Mouse (Mus musculus): ENCODE measurements around the gene Prc1. TPM values are rescaled to one million over a fixed set of nuclear protein-coding genes. Genes with fewer than 3 reads are reported as not detected.
A peak's percentile ranks its signal among the peaks of the same experiment; 100 is the strongest.

Gene Prc1
- polyA plus RNA-seq, 1 experiment from 2014 or later: 175 TPM

DNA sequence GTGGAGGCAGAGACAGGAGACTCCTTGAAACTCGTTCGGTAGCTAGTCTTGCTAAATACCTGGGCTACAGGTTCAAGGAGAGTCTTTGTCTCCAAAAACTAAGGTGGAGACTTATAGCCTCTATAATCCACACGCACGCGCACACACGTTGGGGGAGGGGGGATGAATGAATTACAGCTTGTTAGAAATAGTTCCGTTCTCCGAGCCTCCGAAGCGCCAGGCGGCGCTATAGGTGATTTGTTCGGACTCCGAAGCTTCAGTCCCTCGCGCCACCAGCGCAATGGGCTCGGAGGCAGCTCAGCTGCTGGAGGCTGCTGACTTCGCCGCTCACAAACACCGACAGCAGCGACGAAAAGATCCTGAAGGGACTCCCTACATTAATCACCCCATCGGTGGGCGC is 48.6 kb downstream of the Prc1 start, which contains the start of gene Hddc3:
TSS of gene Hddc3 (plus strand) at position 247 of the 400 bp plus-strand sequence.
- WGBS: 2% methylated on average over 25 of the region's 25 CpGs
- Histone ChIP-seq H3K4me1 (replicated peaks) (peaks cover 56% of the 10 kb centered on the region), H3K27ac (peak within 1 kb of the TSS; percentile 94), H3K9me3 (peaks cover 3% of the 10 kb centered on the region), H3K36me3 (peaks cover 9% of the 10 kb centered on the region), H3K4me3 (peak within 1 kb of the TSS; percentile 72), H3K27me3 (ENCODE audit: insufficient read depth, poor library complexity, severe bottlenecking) (peaks cover 12% of the 10 kb centered on the region)
- DNase-seq (ENCODE audit: low spot score): peak; percentile 95

DNA sequence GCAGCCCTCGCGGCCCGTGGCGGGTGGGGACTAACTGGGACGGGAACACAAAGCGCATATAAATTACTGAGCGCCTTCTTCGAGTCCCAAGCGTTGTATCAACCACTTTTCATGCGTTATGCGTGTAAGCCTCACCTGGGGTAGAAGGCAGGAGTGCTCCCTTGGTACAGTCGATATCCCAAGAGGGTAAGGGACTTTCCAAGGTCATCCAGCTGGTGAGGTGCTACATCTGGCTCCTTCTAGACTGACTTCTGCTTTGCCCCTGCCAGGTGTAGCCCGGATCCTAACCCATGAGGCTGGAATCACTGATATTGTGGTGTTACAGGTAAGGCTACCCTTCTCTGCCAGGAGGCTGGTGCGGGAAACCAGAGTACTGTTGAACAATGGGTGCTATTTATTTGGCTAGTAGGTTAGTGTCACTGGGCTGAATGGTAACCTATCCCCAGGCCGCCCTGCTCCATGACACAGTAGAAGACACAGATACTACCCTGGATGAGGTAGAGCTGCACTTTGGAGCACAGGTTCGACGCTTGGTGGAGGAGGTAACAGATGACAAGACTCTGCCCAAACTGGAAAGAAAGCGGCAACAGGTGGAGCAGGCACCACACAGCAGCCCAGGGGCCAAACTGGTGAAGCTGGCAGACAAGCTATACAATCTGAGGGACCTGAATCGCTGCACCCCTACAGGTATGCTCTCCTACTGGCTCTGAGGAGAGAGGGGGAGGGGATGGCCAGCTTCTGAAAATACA is 49.2 kb downstream of the Prc1 start:
- DNase-seq (ENCODE audit: low spot score): no peak
- H3K4me1 ChIP-seq (replicated peaks): peaks cover 52% of the 10 kb centered on the region
- peaks cover 9% of the 10 kb centered on the region; the same call in 1 of the 2 replicates for H3K36me3 ChIP-seq
- peak overlapping the region; percentile 94 for H3K27ac ChIP-seq
- H3K9me3 ChIP-seq: peaks cover 3% of the 10 kb centered on the region
- peaks cover 12% of the 10 kb centered on the region for H3K27me3 ChIP-seq (ENCODE audit: insufficient read depth, poor library complexity, severe bottlenecking)
- 24% methylated on average over 19 of the region's 19 CpGs for WGBS
- peak overlapping the region; percentile 72 for H3K4me3 ChIP-seq

DNA sequence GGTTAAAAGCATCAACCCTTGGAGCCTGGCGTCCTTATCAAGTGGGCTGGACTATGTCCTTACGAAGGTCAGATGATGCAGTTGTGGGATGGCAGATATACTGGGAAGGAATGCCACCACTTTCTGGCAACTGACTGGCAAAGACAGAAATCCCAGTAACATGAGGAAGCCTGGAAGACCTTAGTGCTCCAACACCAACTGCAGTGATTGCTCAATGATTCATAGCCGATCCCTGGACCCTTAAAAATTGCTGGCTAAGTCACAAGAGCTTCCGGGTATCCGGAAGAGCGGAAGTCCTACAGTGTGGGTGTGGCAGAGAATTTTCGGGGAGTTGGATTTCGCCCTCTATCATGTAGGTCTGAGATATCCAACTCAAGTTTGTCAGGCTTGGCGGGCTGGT is 51.9 kb downstream of the Prc1 start:
- Histone ChIP-seq H3K27me3 (ENCODE audit: insufficient read depth, poor library complexity, severe bottlenecking) (peaks cover 11% of the 10 kb centered on the region), H3K4me1 (replicated peaks) (peaks cover 33% of the 10 kb centered on the region)
- DNase-seq (ENCODE audit: low spot score): no peak

DNA sequence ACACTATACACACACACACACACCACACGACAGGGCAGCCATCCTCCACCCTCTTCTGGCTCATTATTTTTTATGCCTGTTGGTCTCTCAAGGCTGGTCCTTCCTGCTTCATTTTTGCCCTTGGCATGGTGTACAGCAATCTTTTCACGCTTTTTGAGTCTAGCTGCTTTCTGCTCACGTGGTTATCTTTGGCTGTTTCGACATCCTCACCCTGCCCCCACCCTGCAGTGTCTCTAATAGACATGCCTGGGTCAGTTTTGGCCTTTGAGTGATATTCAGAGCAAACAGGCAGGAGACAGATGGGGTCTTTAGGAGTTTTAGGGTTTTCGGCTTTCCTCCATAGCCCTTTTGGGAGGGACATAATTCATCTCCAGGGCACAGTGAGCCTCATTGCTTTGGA is 52.6 kb downstream of the Prc1 start:
- Histone ChIP-seq H3K4me1 (replicated peaks) (peaks cover 27% of the 10 kb centered on the region), H3K4me3 (no peak overlapping the region), H3K36me3 (peaks cover 28% of the 10 kb centered on the region), H3K27ac (no peak overlapping the region), H3K9me3 (peaks cover 3% of the 10 kb centered on the region), H3K27me3 (ENCODE audit: insufficient read depth, poor library complexity, severe bottlenecking) (peaks cover 5% of the 10 kb centered on the region)
- no peak for DNase-seq (ENCODE audit: low spot score)
- WGBS: 89% methylated on average over 5 of the region's 5 CpGs

More for the DNA sequence above, 51.9 kb downstream of the Prc1 start:
- H3K36me3 ChIP-seq: peaks cover 23% of the 10 kb centered on the region
- WGBS: 93% methylated on average over 9 of the region's 9 CpGs
- H3K9me3 ChIP-seq: peaks cover 3% of the 10 kb centered on the region
- H3K4me3 ChIP-seq: no peak overlapping the region
- H3K27ac ChIP-seq: no peak overlapping the region

DNA sequence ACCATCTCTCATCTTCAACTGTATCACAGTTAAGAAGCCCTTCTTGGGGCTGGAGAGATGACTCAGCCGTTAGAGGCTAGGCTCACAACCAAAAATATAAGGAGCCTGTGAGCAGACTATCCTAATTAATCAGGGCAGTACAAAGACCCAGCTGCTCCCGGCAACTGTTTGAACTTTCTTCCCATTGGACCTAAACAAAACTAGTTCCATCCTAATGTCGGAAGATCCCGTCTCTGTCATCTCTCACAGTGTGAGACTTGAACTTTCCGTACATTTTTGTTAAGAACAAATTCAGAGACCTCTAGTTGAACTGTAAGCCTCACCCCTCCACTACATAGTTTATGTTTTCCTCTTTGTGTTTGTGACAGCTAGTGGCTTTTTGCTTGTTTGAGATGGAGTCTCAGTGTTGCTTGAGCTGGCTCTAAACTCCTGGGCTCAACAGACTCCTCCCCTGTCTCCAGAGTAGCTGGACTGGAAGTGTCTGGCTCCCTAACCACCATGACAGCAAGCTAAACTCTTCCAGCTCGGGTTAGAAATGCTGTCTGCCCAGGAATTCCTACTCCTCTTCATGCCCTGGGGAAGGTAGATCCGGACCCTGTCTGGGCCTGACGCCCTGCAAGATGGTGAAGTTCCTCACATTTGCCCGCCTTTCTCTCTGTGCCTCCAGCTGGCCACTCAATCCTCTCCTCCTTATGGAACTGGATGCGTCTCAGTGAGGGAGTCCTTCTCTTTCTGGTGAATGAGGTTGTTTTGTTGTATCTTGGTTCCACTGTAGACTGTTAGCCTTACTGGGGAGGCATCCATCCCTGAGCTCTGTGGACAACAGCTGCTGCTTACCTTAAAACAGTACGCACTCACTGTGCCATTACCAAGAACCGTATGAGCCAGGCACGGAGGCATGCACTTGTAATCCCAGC is 53.7 kb downstream of the Prc1 start:
- Histone ChIP-seq H3K27ac (no peak overlapping the region), H3K9me3 (peaks cover 3% of the 10 kb centered on the region), H3K36me3 (peaks cover 39% of the 10 kb centered on the region), H3K4me1 (replicated peaks) (peaks cover 16% of the 10 kb centered on the region), H3K27me3 (ENCODE audit: insufficient read depth, poor library complexity, severe bottlenecking) (no peaks in the 10 kb centered on the region), H3K4me3 (no peak overlapping the region)
- no peak for DNase-seq (ENCODE audit: low spot score)
- WGBS: 77% methylated on average over 13 of the region's 13 CpGs

DNA sequence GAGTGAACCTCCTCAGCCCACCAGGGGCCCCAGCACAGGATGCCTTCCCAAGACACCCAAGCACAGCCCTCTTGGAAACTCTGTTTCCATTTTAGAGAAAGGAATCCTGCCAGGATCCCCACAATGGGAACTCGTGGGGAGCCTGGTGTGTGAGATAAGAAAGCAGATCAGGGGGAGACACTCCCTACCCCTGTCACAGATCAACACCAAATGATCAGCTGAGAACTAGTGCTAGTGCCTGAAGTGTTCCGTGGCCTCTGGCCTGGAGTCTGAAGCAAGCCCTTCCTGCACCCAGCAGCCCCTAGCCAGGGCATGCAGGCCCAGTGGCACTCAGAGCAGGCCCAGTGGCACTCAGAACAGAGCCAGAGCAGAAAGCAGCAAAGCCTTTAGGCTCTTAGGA is 56.6 kb downstream of the Prc1 start:
- Histone ChIP-seq H3K27me3 (ENCODE audit: insufficient read depth, poor library complexity, severe bottlenecking) (no peaks in the 10 kb centered on the region), H3K9me3 (no peaks in the 10 kb centered on the region), H3K4me3 (no peak overlapping the region), H3K27ac (no peak overlapping the region), H3K4me1 (replicated peaks) (peaks cover 6% of the 10 kb centered on the region; the same call in 1 of the 2 replicates), H3K36me3 (peaks cover 56% of the 10 kb centered on the region)
- 78% methylated on average over 2 of the region's 2 CpGs for WGBS
- no peak for DNase-seq (ENCODE audit: low spot score)

DNA sequence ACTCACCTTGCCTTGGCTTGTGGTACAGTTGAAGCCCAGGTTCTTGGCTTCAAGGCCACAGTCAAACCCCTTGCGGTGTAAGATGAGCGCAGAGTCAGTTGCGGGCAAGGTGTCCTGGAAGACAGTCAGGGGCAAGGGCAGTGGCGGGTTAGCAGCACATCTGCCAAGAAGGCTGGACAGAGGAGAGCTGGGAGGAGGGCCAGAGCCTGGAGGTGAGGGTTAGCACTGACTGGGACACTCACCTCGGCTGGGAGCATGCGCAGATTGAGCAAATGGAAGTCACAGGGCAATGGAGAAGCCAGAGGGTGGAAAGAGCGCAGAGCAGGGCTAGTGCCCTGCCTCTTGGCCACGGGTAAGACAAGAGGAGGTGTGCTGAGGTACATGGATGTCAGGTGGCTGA is 58.7 kb downstream of the Prc1 start:
- Histone ChIP-seq H3K4me1 (replicated peaks) (peaks cover 20% of the 10 kb centered on the region), H3K27me3 (ENCODE audit: insufficient read depth, poor library complexity, severe bottlenecking) (no peaks in the 10 kb centered on the region), H3K9me3 (no peaks in the 10 kb centered on the region), H3K4me3 (no peak overlapping the region), H3K27ac (no peak overlapping the region), H3K36me3 (peaks cover 72% of the 10 kb centered on the region)
- WGBS: 94% methylated on average over 8 of the region's 8 CpGs
- no peak for DNase-seq (ENCODE audit: low spot score)

DNA sequence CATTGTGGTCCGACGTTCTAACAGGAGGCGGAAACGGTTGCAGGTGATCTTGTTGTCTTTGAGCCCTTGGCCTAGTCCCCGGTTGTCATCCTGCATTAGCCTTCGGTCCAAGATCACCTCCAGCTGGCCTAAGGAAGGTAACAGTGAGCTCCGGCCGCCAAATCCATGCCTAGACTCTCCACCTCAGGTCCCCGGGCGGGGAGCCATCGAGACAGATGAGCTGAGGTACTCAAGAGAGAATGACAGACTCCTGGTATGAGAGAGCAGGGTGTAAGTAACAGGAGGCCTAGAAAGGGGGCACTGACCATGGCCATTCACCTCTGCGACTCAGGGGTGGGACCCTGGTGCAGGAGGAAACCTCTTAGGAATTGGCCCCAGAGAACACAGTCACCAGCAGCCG is 62.1 kb downstream of the Prc1 start:
- no peaks in the 10 kb centered on the region for H3K27me3 ChIP-seq (ENCODE audit: insufficient read depth, poor library complexity, severe bottlenecking)
- 92% methylated on average over 13 of the region's 13 CpGs for WGBS
- H3K36me3 ChIP-seq: peaks cover 91% of the 10 kb centered on the region
- no peak for DNase-seq (ENCODE audit: low spot score)
- H3K4me3 ChIP-seq: no peak overlapping the region
- H3K4me1 ChIP-seq (replicated peaks): peaks cover 21% of the 10 kb centered on the region
- H3K27ac ChIP-seq: peak overlapping the region; percentile 68
- no peaks in the 10 kb centered on the region for H3K9me3 ChIP-seq

DNA sequence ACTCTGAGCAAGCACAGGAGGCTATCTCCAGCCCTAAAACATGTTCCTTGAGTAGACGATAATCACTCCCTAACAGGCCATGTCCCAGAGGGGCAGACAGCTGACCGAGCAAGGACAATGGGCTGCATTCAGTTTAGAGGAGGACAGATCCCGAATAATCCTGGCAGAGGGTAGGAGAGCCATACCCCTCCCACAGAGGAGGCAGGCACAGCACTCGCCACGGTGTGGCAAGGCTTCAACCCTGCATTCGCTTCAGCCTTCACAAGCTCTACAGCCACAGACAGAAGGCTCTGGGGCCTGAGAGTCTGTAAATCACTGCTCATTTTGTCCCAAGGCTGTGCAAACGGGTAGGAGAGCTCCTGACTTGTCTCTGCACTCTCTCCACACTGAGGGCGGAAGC is 62.9 kb downstream of the Prc1 start:
- DNase-seq (ENCODE audit: low spot score): peak; percentile 40
- no peak overlapping the region for H3K4me3 ChIP-seq
- no peaks in the 10 kb centered on the region for H3K27me3 ChIP-seq (ENCODE audit: insufficient read depth, poor library complexity, severe bottlenecking)
- 27% methylated on average over 8 of the region's 8 CpGs for WGBS
- peak overlapping the region; percentile 68; the same call in 1 of the 2 replicates for H3K27ac ChIP-seq
- no peaks in the 10 kb centered on the region for H3K9me3 ChIP-seq
- H3K4me1 ChIP-seq (replicated peaks): peaks cover 21% of the 10 kb centered on the region
- H3K36me3 ChIP-seq: peaks cover 93% of the 10 kb centered on the region

DNA sequence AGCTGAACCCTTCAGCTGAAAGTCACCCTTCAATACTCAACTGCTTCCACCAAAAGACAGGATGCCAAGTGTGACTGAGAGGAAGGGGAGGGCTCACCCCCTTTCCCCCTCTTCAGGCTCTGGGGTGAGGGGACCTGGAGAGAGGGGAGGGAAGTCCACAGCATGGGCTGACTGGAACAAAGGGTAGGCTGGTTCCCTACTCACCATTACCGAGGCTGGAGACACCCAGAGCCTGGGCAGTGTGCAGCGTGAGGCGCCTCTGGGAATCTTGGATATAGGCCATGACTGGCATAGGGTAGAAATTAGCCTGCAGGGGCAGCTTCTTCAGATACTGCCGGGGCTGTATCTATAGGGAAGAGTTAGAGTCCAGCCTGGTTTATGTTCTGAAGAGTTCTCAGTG is 63.8 kb downstream of the Prc1 start:
- Histone ChIP-seq H3K27me3 (ENCODE audit: insufficient read depth, poor library complexity, severe bottlenecking) (no peaks in the 10 kb centered on the region), H3K4me1 (replicated peaks) (peaks cover 21% of the 10 kb centered on the region), H3K27ac (no peak overlapping the region), H3K9me3 (no peaks in the 10 kb centered on the region), H3K4me3 (no peak overlapping the region), H3K36me3 (peaks cover 93% of the 10 kb centered on the region)
- 71% methylated on average over 4 of the region's 4 CpGs for WGBS
- DNase-seq (ENCODE audit: low spot score): no peak

DNA sequence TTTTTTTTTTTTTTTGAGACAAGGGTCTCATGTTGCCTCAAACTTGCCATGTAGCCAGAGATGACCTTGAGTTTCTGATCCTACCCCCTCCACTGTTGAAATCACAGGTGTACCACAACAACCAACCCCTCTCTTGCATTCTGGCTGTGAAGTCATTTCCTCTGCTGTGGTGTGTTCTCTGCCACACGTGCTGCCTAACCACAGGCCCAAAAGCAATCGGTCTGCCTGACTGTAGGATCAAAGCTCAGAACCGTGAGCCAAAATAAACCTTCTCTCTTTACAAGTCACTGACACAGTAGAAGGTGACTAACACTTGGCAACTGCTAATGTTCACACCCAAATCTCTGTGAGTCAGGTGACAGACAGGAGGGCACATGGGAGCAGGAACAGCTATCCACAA is 66.2 kb downstream of the Prc1 start:
- 81% methylated on average over 3 of the region's 3 CpGs for WGBS
- H3K36me3 ChIP-seq: peaks cover 95% of the 10 kb centered on the region

DNA sequence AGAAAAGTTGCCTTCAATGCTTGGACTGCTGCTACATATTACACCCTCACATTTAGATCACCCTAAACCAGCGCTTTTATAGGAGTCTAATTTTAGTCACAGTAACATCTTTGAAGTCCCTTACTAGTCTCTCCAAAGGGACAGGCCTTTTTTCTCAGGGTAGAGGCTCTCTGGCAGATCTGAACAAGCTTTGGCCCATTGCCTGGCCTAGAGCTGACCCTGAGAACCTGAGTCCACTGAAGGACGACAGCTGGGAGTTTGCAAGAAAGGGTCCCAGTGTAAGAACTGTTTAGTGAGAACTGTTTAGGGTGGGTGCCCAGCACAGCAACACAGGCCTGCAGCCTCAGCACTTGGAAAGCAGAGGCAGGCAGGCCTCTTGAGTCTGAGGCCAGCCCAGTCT is 71.5 kb downstream of the Prc1 start:
- Histone ChIP-seq H3K36me3 (peaks cover 75% of the 10 kb centered on the region), H3K4me1 (replicated peaks) (peaks cover 19% of the 10 kb centered on the region), H3K4me3 (no peak overlapping the region), H3K27me3 (ENCODE audit: insufficient read depth, poor library complexity, severe bottlenecking) (no peaks in the 10 kb centered on the region), H3K27ac (no peak overlapping the region), H3K9me3 (no peaks in the 10 kb centered on the region)
- DNase-seq (ENCODE audit: low spot score): no peak
- 90% methylated on average over 2 of the region's 2 CpGs for WGBS

More for the DNA sequence above, 66.2 kb downstream of the Prc1 start:
- Histone ChIP-seq H3K27ac (no peak overlapping the region), H3K9me3 (no peaks in the 10 kb centered on the region), H3K27me3 (ENCODE audit: insufficient read depth, poor library complexity, severe bottlenecking) (no peaks in the 10 kb centered on the region), H3K4me3 (no peak overlapping the region), H3K4me1 (replicated peaks) (peaks cover 21% of the 10 kb centered on the region)
- no peak for DNase-seq (ENCODE audit: low spot score)

All from hindbrain, embryonic 10.5 days (tissue).